Mouse (Mus musculus) midbrain, postnatal 0 days (tissue): ENCODE results near the gene Mfng. TPM values are rescaled to one million over a fixed set of nuclear protein-coding genes. Genes with fewer than 3 reads are reported as not detected.

Experiments used
- ATAC-seq: fragments of 200-750 bp; cut with Nextera tagmentation; 2 replicates; pipeline ENCODE4 v1.8.0; 2017; ENCODE audit warnings: moderate number of reproducible peaks, mild to moderate bottlenecking, moderate TSS enrichment, moderate library complexity; ENCODE audit not compliant: low FRiP score
- DNase-seq: peaks from one replicate; pipeline ENCODE4 v3.0.0-alpha.2; 2015; ENCODE audit warnings: low spot score
- H3K27ac ChIP-seq: fragments of 300-500 bp; sonication (generic); 2 replicates; pipeline ENCODE4 v1.5.1; 2014; ENCODE audit warnings: low read depth, mild to moderate bottlenecking, low read length, mixed read lengths
- H3K27me3 ChIP-seq: fragments of 300-500 bp; sonication (generic); 2 replicates; pipeline ENCODE4 v1.6.1; 2014; ENCODE audit warnings: low read length, control low read depth, mixed read lengths; ENCODE audit not compliant: insufficient read depth
- H3K36me3 ChIP-seq: fragments of 300-500 bp; sonication (generic); 2 replicates; pipeline ENCODE4 v1.6.1; 2014; ENCODE audit warnings: low read length, control low read depth, mixed read lengths; ENCODE audit not compliant: insufficient read depth
- H3K4me1 ChIP-seq: fragments of 300-500 bp; sonication (generic); 2 replicates; pipeline ENCODE4 v1.6.1; 2014; ENCODE audit warnings: mild to moderate bottlenecking, control low read depth, antibody characterized with exemption, low read length, mixed read lengths; ENCODE audit not compliant: insufficient read depth
- H3K4me2 ChIP-seq: fragments of 300-500 bp; sonication (generic); 2 replicates; pipeline ENCODE4 v1.6.1; 2014; ENCODE audit warnings: low read depth, mild to moderate bottlenecking, low read length, mixed read lengths; ENCODE audit not compliant: poor library complexity, severe bottlenecking
- H3K4me3 ChIP-seq: fragments of 300-500 bp; sonication (generic); 2 replicates; pipeline ENCODE4 v1.5.1; 2014; ENCODE audit warnings: low read depth, mild to moderate bottlenecking, low read length, moderate library complexity
- H3K9ac ChIP-seq: fragments of 300-500 bp; sonication (generic); replicated peaks from 2 replicates; pipeline ENCODE4 v1.6.1; 2014; ENCODE audit warnings: mild to moderate bottlenecking, low read length, moderate library complexity, mixed read lengths; ENCODE audit not compliant: poor library complexity, severe bottlenecking
- H3K9me3 ChIP-seq: fragments of 300-500 bp; sonication (generic); 2 replicates; pipeline ENCODE4 v1.6.1; 2016; ENCODE audit warnings: low read length, control low read depth
- CTCF ChIP-seq: IDR thresholded peaks from 2 replicates; pipeline ENCODE4 v1.5.1; 2016; ENCODE audit warnings: antibody characterized with exemption, mild to moderate bottlenecking
- WGBS: fragments of 180-500 bp; shearing (Covaris S2); extraction: QIAGEN DNeasy Blood & Tissue Kit; methylation state at CpG from one replicate; pipeline ENCODE4 v1.1.7; 2014; 5-methylcytosine and 5-hydroxymethylcytosine counted together
- polyA plus RNA-seq: library from polyadenylated mRNA; unstranded; fragments of >200 nt; fragmentation: Nextera tagmentation; extraction: Ambion mirVana; gene quantifications from 2 replicates; pipeline ENCODE4 v1.2.1, GENCODE M21; 2015
- total RNA-seq: library from RNA; depleted of rRNA; stranded (reverse); fragments of >200 nt; gene quantifications from 2 replicates; pipeline ENCODE4 v1.2.3, GENCODE M21; 2014

Mfng gene
- total and polyA plus RNA-seq, 2 experiments from 2014 or later = 4.6 to 8.1 TPM

GRCm38 (mm10) chr15:78786411-78786818, 13.1 kb upstream of the Mfng start:
- no peak for ATAC-seq
- H3K4me1 ChIP-seq = no peaks in the 10 kb centered on the region
- 68% methylated on average over 9 of the region's 9 CpGs for whole genome bisulfite sequencing

GRCm38 (mm10) chr15:78785961-78786360, 12.7 kb upstream of the Mfng start:
- Histone ChIP-seq H3K27me3 (no peaks in the 10 kb centered on the region), H3K4me1 (no peaks in the 10 kb centered on the region), H3K4me2 (no peak overlapping the region), H3K27ac (no peak overlapping the region), H3K4me3 (no peak overlapping the region), H3K9me3 (no peaks in the 10 kb centered on the region), H3K36me3 (no peaks in the 10 kb centered on the region), H3K9ac (no peak overlapping the region)
- WGBS = 24% methylated on average over 7 of the region's 7 CpGs
- TF ChIP-seq CTCF = no peak
- ATAC-seq = no peak; the same call in 1 of the 2 replicates
- no peak for DNase-seq

More at GRCm38 (mm10) chr15:78786411-78786818, 13.1 kb upstream of the Mfng start:
- no peak for DNase-seq
- H3K4me3 ChIP-seq = no peak overlapping the region
- H3K9me3 ChIP-seq = no peaks in the 10 kb centered on the region
- no peak overlapping the region for H3K27ac ChIP-seq
- no peak for TF ChIP-seq CTCF
- no peaks in the 10 kb centered on the region for H3K36me3 ChIP-seq
- no peaks in the 10 kb centered on the region for H3K27me3 ChIP-seq
- H3K9ac ChIP-seq = no peak overlapping the region
- no peak overlapping the region for H3K4me2 ChIP-seq

GRCm38 (mm10) chr15:78785258-78785657, 12.0 kb upstream of the Mfng start:
- no peak overlapping the region for H3K27ac ChIP-seq
- ATAC-seq = no peak
- H3K27me3 ChIP-seq = no peaks in the 10 kb centered on the region
- TF ChIP-seq CTCF = no peak
- no peak overlapping the region for H3K9ac ChIP-seq
- no peak overlapping the region for H3K4me2 ChIP-seq
- DNase-seq = no peak
- no peaks in the 10 kb centered on the region for H3K9me3 ChIP-seq
- no peaks in the 10 kb centered on the region for H3K4me1 ChIP-seq
- H3K36me3 ChIP-seq = no peaks in the 10 kb centered on the region
- H3K4me3 ChIP-seq = no peak overlapping the region
- 91% methylated on average over 7 of the region's 7 CpGs for WGBS

DNA sequence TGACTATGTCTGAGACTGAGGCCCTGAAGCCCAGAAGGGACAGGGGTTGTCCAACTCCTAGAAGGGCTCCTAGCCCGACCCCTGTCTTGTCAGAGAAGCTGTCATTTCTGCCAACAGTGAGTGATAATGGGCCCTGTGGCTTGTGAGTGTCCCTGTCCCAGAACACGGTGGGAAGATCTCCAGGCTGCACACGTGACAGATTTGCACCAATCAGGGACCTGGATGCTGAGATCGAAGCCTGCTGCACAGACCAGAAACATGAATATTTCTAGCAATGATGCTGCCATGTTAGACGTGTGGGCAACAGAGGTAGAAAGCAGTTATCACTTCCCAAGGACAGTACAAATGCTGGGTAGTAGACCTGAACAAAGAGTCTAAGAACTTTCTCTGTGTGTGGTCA, 11.2 kb upstream of the Mfng start:
- no peak for TF ChIP-seq CTCF
- H3K9ac ChIP-seq = no peak overlapping the region
- WGBS = 71% methylated on average over 5 of the region's 5 CpGs

DNA sequence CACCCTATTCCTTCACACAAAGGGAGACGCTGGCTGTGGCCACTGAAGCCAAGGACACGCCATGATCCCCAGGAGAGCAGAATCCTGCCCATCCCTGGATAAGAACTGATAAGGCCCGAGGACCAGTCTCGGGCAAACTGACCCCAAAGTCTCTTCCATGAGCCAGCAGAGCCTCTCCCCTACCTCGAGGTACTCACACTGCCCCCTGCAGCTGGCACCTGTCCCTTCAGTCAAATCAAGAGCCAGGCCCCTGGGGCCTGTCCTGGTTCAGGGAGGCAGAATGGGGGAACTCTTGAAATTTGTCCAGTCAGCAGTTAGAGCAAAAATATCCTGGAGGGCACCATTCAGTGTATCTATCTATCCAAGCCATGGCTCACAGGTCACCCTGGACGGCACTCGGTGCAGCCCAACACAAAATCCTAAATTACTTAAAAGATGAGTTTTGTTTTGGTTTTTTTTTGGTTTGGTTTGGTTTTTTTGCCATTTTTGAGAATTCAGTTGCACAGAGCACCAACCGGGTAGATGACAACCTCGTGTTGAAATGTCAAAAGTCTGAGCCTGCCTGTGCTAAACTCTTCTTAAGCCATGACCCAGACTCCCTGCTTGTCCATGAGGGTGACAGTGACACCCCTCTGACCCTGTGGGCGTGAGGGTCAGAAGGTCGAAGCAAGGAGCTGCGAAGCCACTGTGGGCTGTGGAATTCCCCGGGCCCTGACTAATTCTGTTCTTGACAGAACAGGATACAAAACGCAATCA, 9.3 kb upstream of the Mfng start:
- ATAC-seq = no peak
- no peaks in the 10 kb centered on the region for H3K4me1 ChIP-seq
- no peak overlapping the region for H3K27ac ChIP-seq
- H3K4me2 ChIP-seq = no peak overlapping the region
- TF ChIP-seq CTCF = no peak
- WGBS = 66% methylated on average over 14 of the region's 14 CpGs
- H3K36me3 ChIP-seq = no peaks in the 10 kb centered on the region
- DNase-seq = no peak
- no peak overlapping the region for H3K9ac ChIP-seq
- no peaks in the 10 kb centered on the region for H3K9me3 ChIP-seq
- H3K4me3 ChIP-seq = no peak overlapping the region
- H3K27me3 ChIP-seq = no peaks in the 10 kb centered on the region

More for the DNA sequence above, 11.2 kb upstream of the Mfng start:
- Histone ChIP-seq H3K4me2 (no peak overlapping the region), H3K36me3 (no peaks in the 10 kb centered on the region), H3K4me1 (no peaks in the 10 kb centered on the region), H3K27ac (no peak overlapping the region), H3K27me3 (no peaks in the 10 kb centered on the region), H3K4me3 (no peak overlapping the region), H3K9me3 (no peaks in the 10 kb centered on the region)
- no peak for DNase-seq
- ATAC-seq = no peak

- H3K4me1 ChIP-seq = no peaks in the 10 kb centered on the region
- ATAC-seq = no peak
These were observed 7.6 kb upstream of the Mfng start for GRCm38 (mm10) chr15:78780908-78781307.

More at GRCm38 (mm10) chr15:78780908-78781307, 7.6 kb upstream of the Mfng start:
- H3K27ac ChIP-seq = no peak overlapping the region
- no peak for TF ChIP-seq CTCF
- H3K36me3 ChIP-seq = no peaks in the 10 kb centered on the region
- no peak overlapping the region for H3K4me2 ChIP-seq
- DNase-seq = no peak
- no peaks in the 10 kb centered on the region for H3K27me3 ChIP-seq
- no peak overlapping the region for H3K9ac ChIP-seq
- WGBS = 89% methylated on average over 7 of the region's 7 CpGs
- no peak overlapping the region for H3K4me3 ChIP-seq
- H3K9me3 ChIP-seq = no peaks in the 10 kb centered on the region
